Mouse (Mus musculus) heart, embryonic 14.5 days (tissue): ENCODE measurements around the gene Scd2. TPM values are rescaled to one million over a fixed set of nuclear protein-coding genes. Genes with fewer than 3 reads are reported as not detected.
A peak's percentile ranks its signal among the peaks of the same experiment; 100 is the strongest.

ENCODE experiments used
- ATAC-seq: fragments of 200-750 bp; cut with Nextera tagmentation; 2 replicates; pipeline ENCODE4 v1.8.0; 2017; ENCODE audit warnings: low read depth, moderate TSS enrichment; ENCODE audit not compliant: insufficient number of reproducible peaks, insufficient read depth, low FRiP score
- H3K27ac ChIP-seq, 2 experiments: fragments of 200-500 bp in 1 of 2; fragments of 300-500 bp in 1 of 2; sonication (generic) in 1 of 2; replicated peaks in 1 of 2; 2 replicates each; pipeline ENCODE4 v1.5.1; 2012 to 2014; ENCODE audit warnings: low read depth in 2 of 2, low read length in 2 of 2, control low read depth in 1 of 2, mild to moderate bottlenecking in 1 of 2, mixed read lengths in 1 of 2; ENCODE audit not compliant: control insufficient read depth in 1 of 2, insufficient read depth in 1 of 2
- H3K27me3 ChIP-seq: fragments of 300-500 bp; sonication (generic); 2 replicates; pipeline ENCODE4 v1.6.1; 2014; ENCODE audit warnings: mild to moderate bottlenecking, low read length, control low read depth; ENCODE audit not compliant: control insufficient read depth, insufficient read depth
- H3K36me3 ChIP-seq: fragments of 300-500 bp; sonication (generic); 2 replicates; pipeline ENCODE4 v1.6.1; 2014; ENCODE audit warnings: mild to moderate bottlenecking, control low read depth, low read length, mixed read lengths; ENCODE audit not compliant: control insufficient read depth, insufficient read depth
- H3K4me1 ChIP-seq, 2 experiments: fragments of 200-500 bp in 1 of 2; fragments of 300-500 bp in 1 of 2; sonication (generic) in 1 of 2; 2 replicates each; pipeline ENCODE4 v1.6.1; 2012 to 2014; ENCODE audit warnings: low read length in 2 of 2, control low read depth in 1 of 2, mixed read lengths in 1 of 2; ENCODE audit not compliant: control insufficient read depth in 2 of 2, insufficient read depth in 2 of 2
- H3K4me2 ChIP-seq: fragments of 300-500 bp; sonication (generic); 2 replicates; pipeline ENCODE4 v1.6.1; 2014; ENCODE audit warnings: mild to moderate bottlenecking, low read length
- H3K4me3 ChIP-seq, 2 experiments: fragments of 200-500 bp in 1 of 2; fragments of 300-500 bp in 1 of 2; sonication (generic) in 1 of 2; 2 replicates each; pipeline ENCODE4 v1.5.1; 2012 to 2014; ENCODE audit warnings: low read length in 2 of 2, mild to moderate bottlenecking in 2 of 2, control low read depth in 1 of 2, low read depth in 1 of 2, moderate library complexity in 1 of 2; ENCODE audit not compliant: control insufficient read depth in 1 of 2, insufficient read depth in 1 of 2
- H3K9ac ChIP-seq: fragments of 300-500 bp; sonication (generic); 2 replicates; pipeline ENCODE4 v1.6.1; 2014; ENCODE audit warnings: mild to moderate bottlenecking, low read length
- H3K9me3 ChIP-seq: fragments of 300-500 bp; sonication (generic); 2 replicates; pipeline ENCODE4 v1.6.1; 2016; ENCODE audit warnings: low read length, control low read depth; ENCODE audit not compliant: control insufficient read depth
- WGBS: fragments of 180-500 bp; shearing (Covaris S2); extraction: QIAGEN DNeasy Blood & Tissue Kit; methylation state at CpG from one replicate; pipeline ENCODE4 v1.1.7; 2014; 5-methylcytosine and 5-hydroxymethylcytosine counted together
- polyA plus RNA-seq: library from polyadenylated mRNA; unstranded; fragments of >200 nt; fragmentation: Nextera tagmentation; extraction: Ambion mirVana; gene quantifications from 2 replicates; pipeline ENCODE4 v1.2.1, GENCODE M21; 2014

The Scd2 gene
- polyA plus RNA-seq, 1 experiment from 2014 or later = 139 TPM

DNA sequence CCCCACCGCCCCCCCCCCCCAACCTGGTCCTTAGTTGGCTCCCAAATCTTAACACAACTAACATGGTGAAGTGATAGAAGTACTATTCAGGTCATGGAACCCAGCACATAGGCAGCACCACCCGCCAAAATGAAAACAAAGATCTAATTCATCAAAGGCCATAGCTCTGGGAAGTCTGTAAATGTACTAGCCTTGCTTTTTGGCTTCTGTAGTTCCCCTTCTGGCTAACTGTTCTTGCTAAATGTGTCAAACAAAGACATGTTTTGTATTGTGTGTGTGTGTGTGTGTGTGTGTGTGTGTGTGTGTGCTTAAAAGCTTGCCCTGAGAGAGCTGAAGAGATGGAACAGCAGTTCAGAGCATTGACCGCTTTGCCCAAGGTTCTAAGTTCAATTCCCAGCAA is 19.6 kb downstream of the Scd2 start:
- Histone ChIP-seq H3K36me3 (peaks cover 13% of the 10 kb centered on the region), H3K27ac (no peak overlapping the region), H3K9ac (no peak overlapping the region), H3K9me3 (no peaks in the 10 kb centered on the region), H3K4me3 (no peak overlapping the region), H3K4me1 (peaks cover 9 to 11% of the 10 kb centered on the region in 2 experiments), H3K4me2 (no peak overlapping the region), H3K27me3 (no peaks in the 10 kb centered on the region)
- no peak for ATAC-seq
- WGBS = 85% methylated on average over 3 of the region's 3 CpGs

DNA sequence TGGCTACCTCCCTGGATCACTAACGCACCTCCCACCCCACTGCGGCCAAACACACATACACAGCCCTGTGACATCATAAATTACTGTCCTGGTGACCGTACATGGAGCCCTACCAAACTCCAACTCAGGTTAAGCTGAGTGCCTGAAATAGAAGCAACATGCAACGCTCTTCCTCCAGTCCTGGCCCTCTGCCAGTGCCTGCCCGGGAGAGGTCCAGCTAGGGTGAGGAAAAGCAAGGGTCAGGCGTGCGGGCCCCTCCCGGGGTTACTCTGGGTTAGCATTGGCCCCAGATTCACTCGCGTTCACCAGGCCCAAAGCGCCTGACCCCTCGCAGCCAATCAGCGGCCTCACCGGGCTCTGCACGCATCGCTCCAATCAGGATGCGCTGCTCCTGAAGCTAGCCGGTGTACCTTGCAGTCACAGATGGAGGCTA is 20.9 kb downstream of the Scd2 start:
- H3K4me2 ChIP-seq = peak overlapping the region; percentile 86
- peak overlapping the region; percentile 98 for H3K27ac ChIP-seq
- no peaks in the 10 kb centered on the region; the same call in 1 of the 2 replicates for H3K9me3 ChIP-seq
- peak overlapping the region; percentile 76 for H3K9ac ChIP-seq
- no peaks in the 10 kb centered on the region for H3K27me3 ChIP-seq
- WGBS = 1% methylated on average over 18 of the region's 18 CpGs
- peak; percentile 96 for ATAC-seq
- peak overlapping the region; percentile 52 to 53 for H3K4me3 ChIP-seq
- H3K4me1 ChIP-seq = peaks cover 9 to 11% of the 10 kb centered on the region in 2 experiments
- H3K36me3 ChIP-seq = 0 out of 2 replicates have a peak, but pooled peaks cover 1% of the 10 kb centered on the region

DNA sequence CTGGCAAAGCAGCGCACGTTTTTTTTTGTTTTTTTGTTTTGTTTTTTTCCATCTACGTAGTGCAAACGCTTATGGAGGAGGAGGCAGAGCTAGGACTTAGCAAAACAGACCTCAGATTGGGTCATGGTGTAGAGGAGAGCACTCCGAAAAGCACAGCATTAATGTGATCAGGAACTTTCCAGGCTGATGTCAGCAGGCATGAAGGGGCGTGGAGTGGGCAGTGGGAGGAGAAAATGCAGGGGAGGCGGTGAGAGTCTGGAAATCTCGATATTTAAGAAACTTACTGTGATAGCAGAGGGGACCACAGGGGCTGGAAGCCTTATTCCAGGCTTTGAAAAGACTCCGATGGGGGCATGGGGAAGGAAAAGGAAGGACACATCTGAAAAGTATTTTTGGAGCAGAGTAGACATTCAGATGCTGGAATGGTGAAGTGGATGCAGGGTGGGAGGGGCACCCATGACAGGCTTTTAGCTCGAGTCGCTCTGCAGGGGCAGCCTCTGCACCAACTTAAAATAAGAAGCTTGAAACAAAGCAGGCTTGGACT is 21.5 kb downstream of the Scd2 start:
- Histone ChIP-seq H3K36me3 (no peaks in the 10 kb centered on the region), H3K9ac (peak overlapping the region; percentile 76), H3K9me3 (no peaks in the 10 kb centered on the region; the same call in 1 of the 2 replicates), H3K4me3 (peak overlapping the region; percentile 52 to 53), H3K27ac (peak overlapping the region; percentile 98), H3K4me1 (peaks cover 9 to 11% of the 10 kb centered on the region in 2 experiments), H3K4me2 (peak overlapping the region; percentile 86), H3K27me3 (no peaks in the 10 kb centered on the region)
- WGBS = under 1% methylated on average over 11 of the region's 11 CpGs
- ATAC-seq = peak; percentile 63

DNA sequence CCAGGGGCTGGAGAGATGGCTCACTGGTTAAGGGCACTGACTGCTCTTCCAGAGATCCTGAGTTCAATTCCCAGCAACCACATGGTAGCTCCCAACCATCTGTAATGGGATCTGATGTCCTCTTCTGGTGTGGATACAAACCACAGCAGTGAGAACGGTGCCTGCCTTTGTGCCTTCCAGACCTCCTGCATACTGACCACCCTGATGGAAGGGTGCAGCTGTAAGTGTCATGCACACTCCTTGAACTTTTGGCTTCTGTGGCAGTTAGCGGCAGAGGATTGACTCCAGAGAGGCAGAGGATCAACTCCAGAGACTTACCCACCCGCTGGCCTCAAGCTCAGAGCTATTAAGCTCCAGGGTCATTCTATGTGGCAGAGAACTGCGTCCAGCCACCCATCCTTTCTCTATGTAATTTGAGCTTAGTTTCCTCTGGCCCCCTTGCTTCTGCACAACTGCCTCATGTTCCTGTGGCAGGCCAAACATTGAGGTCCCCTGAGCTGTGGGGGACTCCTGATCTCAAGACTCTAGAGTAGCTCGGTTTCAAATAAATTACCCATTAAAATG is 23.4 kb downstream of the Scd2 start:
- Histone ChIP-seq H3K4me3 (no peak overlapping the region), H3K27ac (no peak overlapping the region), H3K4me1 (peaks cover 7 to 8% of the 10 kb centered on the region in 2 experiments), H3K9ac (no peak overlapping the region), H3K36me3 (no peaks in the 10 kb centered on the region), H3K9me3 (no peaks in the 10 kb centered on the region; the same call in 1 of the 2 replicates), H3K4me2 (no peak overlapping the region), H3K27me3 (no peaks in the 10 kb centered on the region)
- WGBS = 64% methylated on average over 5 of the region's 5 CpGs
- ATAC-seq = no peak

DNA sequence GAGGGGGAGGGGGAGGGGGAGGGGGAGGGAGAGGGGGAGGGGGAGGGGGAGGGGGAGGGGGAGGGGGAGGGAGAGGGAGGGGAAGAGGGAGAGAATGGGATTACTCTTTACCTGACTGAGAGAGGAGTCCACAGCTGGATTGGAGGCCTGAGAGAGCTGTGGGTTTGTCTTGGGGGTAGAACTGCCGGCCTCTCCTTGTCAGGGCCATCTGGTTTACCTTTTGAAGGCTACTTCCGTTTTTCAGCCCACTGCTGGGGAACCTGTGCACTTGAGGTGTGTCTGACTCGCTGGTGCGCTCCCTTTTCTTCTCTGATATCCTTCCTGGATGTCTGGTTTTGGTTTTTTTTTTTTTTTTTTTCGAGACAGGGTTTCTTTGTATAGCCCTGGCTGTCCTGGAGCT is 23.9 kb downstream of the Scd2 start:
- Histone ChIP-seq H3K4me1 (peaks cover 3 to 4% of the 10 kb centered on the region in 2 experiments; a peak in 2 of 4 replicates), H3K27ac (no peak overlapping the region), H3K36me3 (no peaks in the 10 kb centered on the region), H3K9ac (no peak overlapping the region), H3K9me3 (no peaks in the 10 kb centered on the region; the same call in 1 of the 2 replicates), H3K4me3 (no peak overlapping the region), H3K27me3 (no peaks in the 10 kb centered on the region), H3K4me2 (no peak overlapping the region)
- ATAC-seq = no peak
- 67% methylated on average over 5 of the region's 5 CpGs for WGBS

DNA sequence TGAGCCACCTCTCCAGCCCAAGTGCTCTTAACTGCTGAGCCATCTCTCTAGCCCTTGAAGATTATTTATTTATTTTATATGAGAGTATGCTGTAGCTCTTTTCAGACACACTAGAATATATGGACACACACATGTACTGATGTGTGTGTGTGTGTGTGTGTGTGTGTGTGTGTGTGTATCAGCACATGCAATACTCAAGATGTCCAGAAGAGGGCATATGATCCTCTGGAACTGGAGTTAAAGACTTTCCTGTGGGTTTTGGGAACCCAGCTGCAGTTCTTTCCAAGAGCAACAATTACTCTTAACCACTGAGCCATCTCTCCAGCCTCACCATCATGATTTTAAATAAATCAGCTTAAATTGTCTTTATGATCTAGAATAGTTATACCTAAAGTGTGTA is 25.1 kb downstream of the Scd2 start:
- no peak overlapping the region for H3K9ac ChIP-seq
- H3K36me3 ChIP-seq = no peaks in the 10 kb centered on the region
- no peak overlapping the region for H3K4me2 ChIP-seq
- H3K27ac ChIP-seq = no peak overlapping the region
- ATAC-seq = no peak
- H3K4me3 ChIP-seq = no peak overlapping the region
- peaks cover 3 to 4% of the 10 kb centered on the region in 2 experiments; a peak in 2 of 4 replicates for H3K4me1 ChIP-seq
- no peaks in the 10 kb centered on the region; the same call in 1 of the 2 replicates for H3K9me3 ChIP-seq
- no peaks in the 10 kb centered on the region for H3K27me3 ChIP-seq

DNA sequence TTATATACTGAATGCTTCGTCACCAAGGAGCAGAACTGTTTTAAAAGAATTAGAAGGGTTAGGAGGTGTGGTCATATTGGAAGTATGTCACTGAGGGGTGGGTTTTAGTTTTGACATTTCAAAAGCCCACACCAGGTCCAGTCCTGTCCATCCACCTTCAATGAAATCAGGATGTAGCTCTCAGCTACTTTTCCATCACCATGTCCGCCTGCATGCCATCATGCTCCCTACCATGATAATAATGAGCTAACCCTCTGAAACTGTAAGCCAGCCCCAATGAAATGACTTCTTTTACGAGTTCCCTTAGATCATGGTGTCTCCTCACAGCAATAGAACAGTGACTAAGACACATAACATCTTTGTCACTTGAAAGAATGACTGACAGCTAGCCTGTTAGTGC is 26.8 kb downstream of the Scd2 start:
- no peak for ATAC-seq
- Histone ChIP-seq H3K4me1 (no peaks in the 10 kb centered on the region), H3K27ac (no peak overlapping the region), H3K4me3 (no peak overlapping the region), H3K27me3 (no peaks in the 10 kb centered on the region), H3K9me3 (no peaks in the 10 kb centered on the region; the same call in 1 of the 2 replicates), H3K4me2 (no peak overlapping the region), H3K9ac (no peak overlapping the region), H3K36me3 (no peaks in the 10 kb centered on the region)
- WGBS = 82% methylated on average over 3 of the region's 3 CpGs
